Mouse (Mus musculus): Measurements from ENCODE around the gene Olfr48. TPM values are rescaled to one million over a fixed set of nuclear protein-coding genes. Genes with fewer than 3 reads are reported as not detected.

Gene Olfr48
- not detected in 2 replicates for polyA plus RNA-seq (2015; fragmentation: Nextera tagmentation; extraction: Ambion mirVana)

- H3K36me3 ChIP-seq (ENCODE audit: control insufficient read depth, insufficient read depth, low read length) = no peaks in the 10 kb centered on the region
- H3K9me3 ChIP-seq (replicated peaks; ENCODE audit: control insufficient read depth, low read length) = no peaks in the 10 kb centered on the region
- no peak for ATAC-seq (ENCODE audit: insufficient read depth, low FRiP score)
- WGBS = 70% methylated on average over 5 of the region's 5 CpGs
- H3K9ac ChIP-seq (ENCODE audit: low read length) = no peak within 1 kb of the TSS
- no peak within 1 kb of the TSS for H3K27ac ChIP-seq (ENCODE audit: low read length)
- H3K4me1 ChIP-seq (ENCODE audit: control insufficient read depth, insufficient read depth, low read length) = no peaks in the 10 kb centered on the region
- no peaks in the 10 kb centered on the region for H3K27me3 ChIP-seq (ENCODE audit: control insufficient read depth, insufficient read depth, low read length)
- no peak within 1 kb of the TSS for H3K4me3 ChIP-seq (replicated peaks; ENCODE audit: low read length)
- no peak within 1 kb of the TSS for H3K4me2 ChIP-seq (ENCODE audit: low read depth, low read length)
These were observed at the start of gene Olfr48 for GRCm38 (mm10) chr2:89848105-89848504. Gene Olfr48 (minus strand): TSS chr2:89848205.

GRCm38 (mm10) chr2:89878137-89878536 is 30.1 kb upstream of the Olfr48 start, which contains the start of gene Olfr1257:
Gene Olfr1257 (plus strand): TSS chr2:89878437.
- WGBS = 87% methylated on average over 1 of the region's 1 CpGs
- H3K36me3 ChIP-seq (ENCODE audit: control insufficient read depth, insufficient read depth, low read length) = no peaks in the 10 kb centered on the region
- no peak for ATAC-seq (ENCODE audit: insufficient read depth, low FRiP score)
- H3K4me1 ChIP-seq (ENCODE audit: control insufficient read depth, insufficient read depth, low read length) = no peaks in the 10 kb centered on the region
- no peaks in the 10 kb centered on the region for H3K27me3 ChIP-seq (ENCODE audit: control insufficient read depth, insufficient read depth, low read length)
- H3K9ac ChIP-seq (ENCODE audit: low read length) = no peak within 1 kb of the TSS
- no peak within 1 kb of the TSS for H3K4me2 ChIP-seq (ENCODE audit: low read depth, low read length)
- H3K4me3 ChIP-seq (replicated peaks; ENCODE audit: low read length) = no peak within 1 kb of the TSS
- H3K9me3 ChIP-seq (replicated peaks; ENCODE audit: control insufficient read depth, low read length) = no peaks in the 10 kb centered on the region
- H3K27ac ChIP-seq (ENCODE audit: low read length) = no peak within 1 kb of the TSS

- Histone ChIP-seq H3K4me3 (replicated peaks; ENCODE audit: low read length) (no peak overlapping the region), H3K27me3 (ENCODE audit: control insufficient read depth, insufficient read depth, low read length) (no peaks in the 10 kb centered on the region), H3K9me3 (replicated peaks; ENCODE audit: control insufficient read depth, low read length) (no peaks in the 10 kb centered on the region), H3K27ac (ENCODE audit: low read length) (no peak overlapping the region), H3K36me3 (ENCODE audit: control insufficient read depth, insufficient read depth, low read length) (no peaks in the 10 kb centered on the region), H3K4me2 (ENCODE audit: low read depth, low read length) (no peak overlapping the region), H3K4me1 (ENCODE audit: control insufficient read depth, insufficient read depth, low read length) (no peaks in the 10 kb centered on the region), H3K9ac (ENCODE audit: low read length) (no peak overlapping the region)
- 79% methylated on average over 1 of the region's 1 CpGs for WGBS
- peak; percentile 53; the same call in 1 of the 2 replicates for ATAC-seq (ENCODE audit: insufficient read depth, low FRiP score)
These were observed 1.2 kb upstream of the Olfr48 start for GRCm38 (mm10) chr2:89849230-89849629.

- Histone ChIP-seq H3K4me1 (ENCODE audit: control insufficient read depth, insufficient read depth, low read length) (no peaks in the 10 kb centered on the region), H3K4me2 (ENCODE audit: low read depth, low read length) (no peak within 1 kb of the TSS), H3K27ac (ENCODE audit: low read length) (no peak within 1 kb of the TSS), H3K27me3 (ENCODE audit: control insufficient read depth, insufficient read depth, low read length) (no peaks in the 10 kb centered on the region), H3K9ac (ENCODE audit: low read length) (no peak within 1 kb of the TSS), H3K4me3 (replicated peaks; ENCODE audit: low read length) (no peak within 1 kb of the TSS), H3K36me3 (ENCODE audit: control insufficient read depth, insufficient read depth, low read length) (no peaks in the 10 kb centered on the region), H3K9me3 (replicated peaks; ENCODE audit: control insufficient read depth, low read length) (no peaks in the 10 kb centered on the region)
- 52% methylated on average over 2 of the region's 2 CpGs for WGBS
- ATAC-seq (ENCODE audit: insufficient read depth, low FRiP score) = no peak
These were observed 6.5 kb downstream of the Olfr48 start, which contains the start of gene Olfr1256 for GRCm38 (mm10) chr2:89841455-89841854. Gene Olfr1256 (minus strand): TSS chr2:89841555.

- Histone ChIP-seq H3K4me3 (replicated peaks; ENCODE audit: low read length) (no peak overlapping the region), H3K9ac (ENCODE audit: low read length) (no peak overlapping the region), H3K27ac (ENCODE audit: low read length) (no peak overlapping the region), H3K9me3 (replicated peaks; ENCODE audit: control insufficient read depth, low read length) (no peaks in the 10 kb centered on the region), H3K4me2 (ENCODE audit: low read depth, low read length) (no peak overlapping the region), H3K4me1 (ENCODE audit: control insufficient read depth, insufficient read depth, low read length) (no peaks in the 10 kb centered on the region), H3K27me3 (ENCODE audit: control insufficient read depth, insufficient read depth, low read length) (no peaks in the 10 kb centered on the region), H3K36me3 (ENCODE audit: control insufficient read depth, insufficient read depth, low read length) (no peaks in the 10 kb centered on the region)
- no peak for ATAC-seq (ENCODE audit: insufficient read depth, low FRiP score)
- 81% methylated on average over 1 of the region's 1 CpGs for WGBS
These were observed 27.8 kb downstream of the Olfr48 start for GRCm38 (mm10) chr2:89820216-89820615.

GRCm38 (mm10) chr2:89811751-89812150 is 36.3 kb downstream of the Olfr48 start, which contains the start of gene Olfr1255:
Gene Olfr1255 (plus strand): TSS chr2:89812051.
- Histone ChIP-seq H3K4me3 (replicated peaks; ENCODE audit: low read length) (no peak within 1 kb of the TSS), H3K36me3 (ENCODE audit: control insufficient read depth, insufficient read depth, low read length) (no peaks in the 10 kb centered on the region), H3K9me3 (replicated peaks; ENCODE audit: control insufficient read depth, low read length) (no peaks in the 10 kb centered on the region), H3K9ac (ENCODE audit: low read length) (no peak within 1 kb of the TSS), H3K4me2 (ENCODE audit: low read depth, low read length) (no peak within 1 kb of the TSS), H3K27ac (ENCODE audit: low read length) (no peak within 1 kb of the TSS), H3K27me3 (ENCODE audit: control insufficient read depth, insufficient read depth, low read length) (no peaks in the 10 kb centered on the region), H3K4me1 (ENCODE audit: control insufficient read depth, insufficient read depth, low read length) (no peaks in the 10 kb centered on the region)
- no peak for ATAC-seq (ENCODE audit: insufficient read depth, low FRiP score)
- WGBS = 70% methylated on average over 3 of the region's 3 CpGs

- H3K9me3 ChIP-seq (replicated peaks; ENCODE audit: control insufficient read depth, low read length) = no peaks in the 10 kb centered on the region
- no peak for ATAC-seq (ENCODE audit: insufficient read depth, low FRiP score)
- H3K4me3 ChIP-seq (replicated peaks; ENCODE audit: low read length) = no peak overlapping the region
- no peaks in the 10 kb centered on the region for H3K27me3 ChIP-seq (ENCODE audit: control insufficient read depth, insufficient read depth, low read length)
- 78% methylated on average over 2 of the region's 2 CpGs for WGBS
- H3K4me1 ChIP-seq (ENCODE audit: control insufficient read depth, insufficient read depth, low read length) = no peaks in the 10 kb centered on the region
- no peak overlapping the region for H3K27ac ChIP-seq (ENCODE audit: low read length)
- H3K36me3 ChIP-seq (ENCODE audit: control insufficient read depth, insufficient read depth, low read length) = no peaks in the 10 kb centered on the region
- H3K9ac ChIP-seq (ENCODE audit: low read length) = no peak overlapping the region
- no peak overlapping the region for H3K4me2 ChIP-seq (ENCODE audit: low read depth, low read length)
These were observed 37.3 kb downstream of the Olfr48 start for GRCm38 (mm10) chr2:89810751-89811150.

- 88% methylated on average over 3 of the region's 3 CpGs for WGBS
- H3K36me3 ChIP-seq (ENCODE audit: control insufficient read depth, insufficient read depth, low read length) = no peaks in the 10 kb centered on the region
- no peak overlapping the region for H3K27ac ChIP-seq (ENCODE audit: low read length)
- H3K4me2 ChIP-seq (ENCODE audit: low read depth, low read length) = no peak overlapping the region
- no peaks in the 10 kb centered on the region for H3K4me1 ChIP-seq (ENCODE audit: control insufficient read depth, insufficient read depth, low read length)
- no peaks in the 10 kb centered on the region for H3K27me3 ChIP-seq (ENCODE audit: control insufficient read depth, insufficient read depth, low read length)
- no peak overlapping the region for H3K4me3 ChIP-seq (replicated peaks; ENCODE audit: low read length)
- no peaks in the 10 kb centered on the region for H3K9me3 ChIP-seq (replicated peaks; ENCODE audit: control insufficient read depth, low read length)
- H3K9ac ChIP-seq (ENCODE audit: low read length) = no peak overlapping the region
- no peak for ATAC-seq (ENCODE audit: insufficient read depth, low FRiP score)
These were observed 48.4 kb downstream of the Olfr48 start for GRCm38 (mm10) chr2:89799583-89799982.

GRCm38 (mm10) chr2:89793519-89793918 is 54.5 kb downstream of the Olfr48 start, which contains the start of gene Olfr1254:
Gene Olfr1254 (minus strand): TSS chr2:89793619.
- H3K4me1 ChIP-seq (ENCODE audit: control insufficient read depth, insufficient read depth, low read length) = no peaks in the 10 kb centered on the region
- H3K4me2 ChIP-seq (ENCODE audit: low read depth, low read length) = no peak within 1 kb of the TSS
- H3K27me3 ChIP-seq (ENCODE audit: control insufficient read depth, insufficient read depth, low read length) = no peaks in the 10 kb centered on the region
- no peak within 1 kb of the TSS for H3K4me3 ChIP-seq (replicated peaks; ENCODE audit: low read length)
- no peaks in the 10 kb centered on the region for H3K36me3 ChIP-seq (ENCODE audit: control insufficient read depth, insufficient read depth, low read length)
- ATAC-seq (ENCODE audit: insufficient read depth, low FRiP score) = no peak
- H3K27ac ChIP-seq (ENCODE audit: low read length) = no peak within 1 kb of the TSS
- H3K9me3 ChIP-seq (replicated peaks; ENCODE audit: control insufficient read depth, low read length) = no peaks in the 10 kb centered on the region
- H3K9ac ChIP-seq (ENCODE audit: low read length) = no peak within 1 kb of the TSS
